Mouse (Mus musculus) limb, embryonic 14.5 days (tissue): ENCODE data around the gene Gdap1l1. TPM values are rescaled to one million over a fixed set of nuclear protein-coding genes. Genes with fewer than 3 reads are reported as not detected.

ENCODE experiments used
- ATAC-seq: fragments of 200-750 bp; cut with Nextera tagmentation; 2 replicates; pipeline ENCODE4 v1.8.0; 2017; ENCODE audit warnings: low read depth, moderate number of reproducible peaks, moderate TSS enrichment; ENCODE audit not compliant: low FRiP score
- DNase-seq: peaks from one replicate; pipeline ENCODE4 v3.0.0-alpha.2; 2015; ENCODE audit warnings: low spot score
- H3K27ac ChIP-seq: fragments of 300-500 bp; sonication (generic); replicated peaks from 2 replicates; pipeline ENCODE4 v1.5.1; 2014; ENCODE audit warnings: low read depth, mild to moderate bottlenecking, low read length, moderate library complexity, mixed read lengths
- H3K27me3 ChIP-seq: fragments of 300-500 bp; sonication (generic); 2 replicates; pipeline ENCODE4 v1.6.1; 2014; ENCODE audit warnings: low read length, mixed read lengths; ENCODE audit not compliant: control insufficient read depth, insufficient read depth
- H3K36me3 ChIP-seq: fragments of 300-500 bp; sonication (generic); 2 replicates; pipeline ENCODE4 v1.6.1; 2014; ENCODE audit warnings: mild to moderate bottlenecking, low read length, moderate library complexity, mixed read lengths; ENCODE audit not compliant: control insufficient read depth, insufficient read depth
- H3K4me1 ChIP-seq: fragments of 300-500 bp; sonication (generic); 2 replicates; pipeline ENCODE4 v1.6.1; 2014; ENCODE audit warnings: antibody characterized with exemption, low read length, mixed read lengths; ENCODE audit not compliant: control insufficient read depth, insufficient read depth
- H3K4me2 ChIP-seq: fragments of 300-500 bp; sonication (generic); replicated peaks from 2 replicates; pipeline ENCODE4 v1.6.1; 2014; ENCODE audit warnings: low read depth, mild to moderate bottlenecking, low read length, moderate library complexity; ENCODE audit not compliant: severe bottlenecking
- H3K4me3 ChIP-seq: fragments of 300-500 bp; sonication (generic); replicated peaks from 2 replicates; pipeline ENCODE4 v1.5.1; 2014; ENCODE audit warnings: low read length
- H3K9ac ChIP-seq: fragments of 300-500 bp; sonication (generic); 2 replicates; pipeline ENCODE4 v1.6.1; 2014; ENCODE audit warnings: mild to moderate bottlenecking, low read depth, low read length, moderate library complexity; ENCODE audit not compliant: severe bottlenecking
- H3K9me3 ChIP-seq: fragments of 300-500 bp; sonication (generic); 2 replicates; pipeline ENCODE4 v1.6.1; 2016; ENCODE audit warnings: low read length; ENCODE audit not compliant: control insufficient read depth
- POLR2A ChIP-seq: fragments of 200-500 bp; IDR thresholded peaks from 2 replicates; pipeline ENCODE4 v1.8.0; 2012; ENCODE audit warnings: inconsistent platforms, mild to moderate bottlenecking, moderate library complexity, borderline replicate concordance; ENCODE audit not compliant: insufficient read depth, insufficient read length; ENCODE audit errors: extremely low read depth
- WGBS: fragments of 180-500 bp; shearing (Covaris S2); extraction: QIAGEN DNeasy Blood & Tissue Kit; methylation state at CpG from one replicate; pipeline ENCODE4 v1.1.7; 2014; 5-methylcytosine and 5-hydroxymethylcytosine counted together
- polyA plus RNA-seq, 2 experiments: library from polyadenylated mRNA; depleted of rRNA in 1 of 2; stranded (reverse) in 1 of 2; unstranded in 1 of 2; fragments of >200 nt; fragmentation: Nextera tagmentation in 1 of 2; extraction: Ambion mirVana in 1 of 2; gene quantifications; 2 replicates each; pipeline versions ENCODE4 v1.2.1 to v1.2.3; 2012 to 2014

Gdap1l1 gene
- polyA plus RNA-seq, 2 experiments = 0.43 to 0.60 TPM

- no peak for TF ChIP-seq POLR2A
- H3K4me2 ChIP-seq = no peak overlapping the region
- WGBS = 88% methylated on average over 12 of the region's 12 CpGs
Observed at GRCm38 (mm10) chr2:163447375-163447774, 9.1 kb downstream of the Gdap1l1 start.

GRCm38 (mm10) chr2:163449276-163449675 is 11.0 kb downstream of the Gdap1l1 start:
- TF ChIP-seq POLR2A = no peak
- no peak overlapping the region for H3K9ac ChIP-seq
- H3K4me2 ChIP-seq = no peak overlapping the region
- H3K4me3 ChIP-seq = no peak overlapping the region
- no peaks in the 10 kb centered on the region for H3K9me3 ChIP-seq
- ATAC-seq (no peak), DNase-seq (no peak)
- H3K27ac ChIP-seq = no peak overlapping the region
- no peaks in the 10 kb centered on the region for H3K4me1 ChIP-seq
- H3K36me3 ChIP-seq = no peaks in the 10 kb centered on the region
- H3K27me3 ChIP-seq = no peaks in the 10 kb centered on the region
- 67% methylated on average over 3 of the region's 3 CpGs for WGBS

More at GRCm38 (mm10) chr2:163447375-163447774, 9.1 kb downstream of the Gdap1l1 start:
- H3K9me3 ChIP-seq = no peaks in the 10 kb centered on the region
- no peaks in the 10 kb centered on the region for H3K36me3 ChIP-seq
- H3K27ac ChIP-seq = no peak overlapping the region
- DNase-seq (no peak), ATAC-seq (no peak)
- H3K27me3 ChIP-seq = no peaks in the 10 kb centered on the region
- no peak overlapping the region for H3K9ac ChIP-seq
- H3K4me3 ChIP-seq = no peak overlapping the region
- no peaks in the 10 kb centered on the region for H3K4me1 ChIP-seq

DNA sequence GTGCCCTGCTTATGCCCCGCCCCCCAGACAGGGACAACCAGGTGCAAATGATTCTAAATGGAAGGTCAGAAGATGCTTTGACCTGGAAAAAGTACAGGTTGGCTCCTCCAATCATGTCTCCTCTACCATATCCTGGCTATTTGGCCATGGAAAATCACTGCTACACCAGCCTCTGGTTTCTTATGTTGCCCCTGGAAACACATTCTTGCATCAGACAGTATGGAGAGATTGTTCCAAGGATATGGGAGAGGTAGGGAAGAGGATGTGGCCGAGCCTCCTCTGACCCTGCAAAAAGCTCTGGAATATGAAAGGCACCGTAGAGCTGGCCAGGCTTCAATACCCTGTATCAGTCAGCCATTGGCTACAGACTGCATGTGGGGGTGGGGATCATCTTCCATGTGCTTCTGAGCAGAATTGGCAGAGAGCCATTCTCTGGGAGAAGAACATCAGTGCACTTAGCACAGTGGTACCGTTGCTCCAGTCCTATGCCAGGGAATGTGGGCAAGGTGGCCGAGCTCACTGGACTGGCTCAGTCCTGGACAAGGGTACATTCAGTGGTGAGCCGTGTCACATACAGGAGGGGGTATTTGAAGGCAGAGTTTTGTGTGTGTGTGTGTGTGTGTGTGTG is 12.5 kb downstream of the Gdap1l1 start:
- Histone ChIP-seq H3K9me3 (no peaks in the 10 kb centered on the region), H3K4me2 (no peak overlapping the region), H3K27me3 (no peaks in the 10 kb centered on the region), H3K4me1 (no peaks in the 10 kb centered on the region), H3K36me3 (no peaks in the 10 kb centered on the region), H3K27ac (no peak overlapping the region), H3K9ac (no peak overlapping the region), H3K4me3 (no peak overlapping the region)
- WGBS = 69% methylated on average over 6 of the region's 6 CpGs
- TF ChIP-seq POLR2A = no peak
- DNase-seq (no peak), ATAC-seq (no peak)

DNA sequence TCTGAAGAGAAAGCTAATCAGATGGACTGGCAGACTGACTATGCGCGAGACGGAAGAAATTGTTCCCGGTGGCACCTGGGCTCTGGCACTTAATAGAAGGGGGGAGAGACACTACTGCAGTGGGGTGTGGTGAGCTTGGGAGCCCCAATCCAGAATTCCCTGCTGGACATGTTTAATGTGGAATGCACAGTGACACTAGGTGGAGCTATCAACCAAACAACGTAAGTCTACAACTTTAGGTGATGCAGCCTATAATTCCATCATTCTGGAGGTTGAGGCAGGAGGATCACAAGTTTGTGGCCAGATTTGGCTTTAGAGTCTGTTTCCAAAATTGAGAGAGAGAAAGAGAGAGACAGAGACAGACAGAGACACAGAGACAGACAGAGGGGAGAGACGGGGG is 14.5 kb downstream of the Gdap1l1 start:
- ATAC-seq (no peak), DNase-seq (no peak)
- no peaks in the 10 kb centered on the region for H3K27me3 ChIP-seq
- no peak overlapping the region for H3K4me2 ChIP-seq
- H3K27ac ChIP-seq = no peak overlapping the region
- H3K4me3 ChIP-seq = no peak overlapping the region
- WGBS = 90% methylated on average over 6 of the region's 6 CpGs
- H3K36me3 ChIP-seq = no peaks in the 10 kb centered on the region
- no peaks in the 10 kb centered on the region for H3K9me3 ChIP-seq
- H3K9ac ChIP-seq = no peak overlapping the region
- no peak for TF ChIP-seq POLR2A
- H3K4me1 ChIP-seq = no peaks in the 10 kb centered on the region

DNA sequence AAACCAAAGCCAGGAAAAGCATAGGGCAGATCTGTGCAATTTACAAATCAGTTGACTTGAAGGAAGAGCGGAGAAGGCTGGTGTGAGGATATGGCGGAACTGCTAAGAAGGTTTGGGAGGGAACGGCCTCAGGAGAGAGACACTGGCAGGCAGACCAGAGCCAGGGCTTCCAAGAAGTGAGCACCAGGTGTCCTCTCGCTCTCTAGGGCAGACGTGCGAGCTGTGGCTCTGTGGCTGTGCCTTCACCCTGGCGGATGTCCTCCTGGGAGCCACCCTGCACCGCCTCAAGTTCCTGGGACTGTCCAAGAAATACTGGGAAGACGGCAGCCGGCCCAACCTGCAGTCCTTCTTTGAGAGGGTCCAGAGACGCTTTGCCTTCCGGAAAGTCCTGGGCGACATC is 15.1 kb downstream of the Gdap1l1 start:
- DNase-seq (no peak), ATAC-seq (no peak)
- TF ChIP-seq POLR2A = no peak
- no peaks in the 10 kb centered on the region for H3K9me3 ChIP-seq
- no peaks in the 10 kb centered on the region for H3K27me3 ChIP-seq
- no peaks in the 10 kb centered on the region for H3K4me1 ChIP-seq
- H3K4me3 ChIP-seq = no peak overlapping the region
- H3K36me3 ChIP-seq = no peaks in the 10 kb centered on the region
- no peak overlapping the region for H3K4me2 ChIP-seq
- WGBS = 88% methylated on average over 13 of the region's 13 CpGs
- no peak overlapping the region for H3K27ac ChIP-seq
- H3K9ac ChIP-seq = no peak overlapping the region
